Mouse (Mus musculus) MN1 (cell line): ENCODE results near the gene Vopp1.
"Not testable (repeated sequence)": the region's sequence is repeated elsewhere in the genome, so short reads cannot be mapped to it uniquely, and the experiment has no call there.

Source experiments
- DNase-seq: peaks from one replicate; pipeline ENCODE4 v3.0.0-alpha.2; 2016; ENCODE audit warnings: low spot score

Gene Vopp1

DNA sequence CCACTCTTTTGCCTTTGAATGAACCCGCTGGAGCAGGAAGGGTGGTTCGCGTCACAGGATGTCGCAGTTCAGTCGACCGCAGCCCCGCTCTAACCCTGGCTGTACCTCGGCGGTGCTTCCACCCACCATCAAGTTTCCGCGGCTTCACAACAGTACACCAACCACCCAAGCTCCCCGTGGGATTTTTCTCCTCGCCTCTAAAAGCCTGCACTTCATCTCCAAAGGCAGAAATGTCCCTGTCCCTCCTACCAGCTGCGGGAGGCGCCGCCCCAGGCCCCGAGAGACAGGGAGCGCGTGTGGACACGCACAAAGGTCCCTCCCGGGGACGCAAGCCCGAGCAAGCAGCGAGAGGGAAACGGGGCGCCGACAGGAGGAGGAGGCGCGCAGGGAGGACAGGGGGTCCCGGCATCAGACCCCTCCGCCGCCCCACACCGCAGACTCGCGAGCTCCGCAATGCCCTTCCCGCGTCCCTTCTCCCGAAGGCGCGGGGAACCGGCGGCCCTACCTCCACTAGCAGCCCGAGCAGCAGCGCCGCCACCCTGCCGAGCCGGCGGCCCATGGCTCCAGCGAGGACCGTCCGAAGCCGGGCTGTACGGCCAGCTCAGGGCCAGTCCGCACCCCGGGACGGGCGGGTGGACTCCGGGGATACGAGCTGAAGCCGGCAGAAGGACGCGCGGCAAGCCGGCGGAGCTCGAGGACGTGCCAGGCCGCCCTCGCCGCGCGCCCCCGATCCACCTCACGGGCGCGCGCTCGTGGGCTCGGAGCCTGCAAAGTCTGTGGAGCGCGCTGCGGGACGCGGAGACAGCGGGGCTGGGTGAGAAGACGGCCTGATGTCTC lies at the start of gene Vopp1:
Gene Vopp1 (minus strand): TSS at position 738 of the 837 bp plus-strand sequence.
- DNase-seq: no peak

DNA sequence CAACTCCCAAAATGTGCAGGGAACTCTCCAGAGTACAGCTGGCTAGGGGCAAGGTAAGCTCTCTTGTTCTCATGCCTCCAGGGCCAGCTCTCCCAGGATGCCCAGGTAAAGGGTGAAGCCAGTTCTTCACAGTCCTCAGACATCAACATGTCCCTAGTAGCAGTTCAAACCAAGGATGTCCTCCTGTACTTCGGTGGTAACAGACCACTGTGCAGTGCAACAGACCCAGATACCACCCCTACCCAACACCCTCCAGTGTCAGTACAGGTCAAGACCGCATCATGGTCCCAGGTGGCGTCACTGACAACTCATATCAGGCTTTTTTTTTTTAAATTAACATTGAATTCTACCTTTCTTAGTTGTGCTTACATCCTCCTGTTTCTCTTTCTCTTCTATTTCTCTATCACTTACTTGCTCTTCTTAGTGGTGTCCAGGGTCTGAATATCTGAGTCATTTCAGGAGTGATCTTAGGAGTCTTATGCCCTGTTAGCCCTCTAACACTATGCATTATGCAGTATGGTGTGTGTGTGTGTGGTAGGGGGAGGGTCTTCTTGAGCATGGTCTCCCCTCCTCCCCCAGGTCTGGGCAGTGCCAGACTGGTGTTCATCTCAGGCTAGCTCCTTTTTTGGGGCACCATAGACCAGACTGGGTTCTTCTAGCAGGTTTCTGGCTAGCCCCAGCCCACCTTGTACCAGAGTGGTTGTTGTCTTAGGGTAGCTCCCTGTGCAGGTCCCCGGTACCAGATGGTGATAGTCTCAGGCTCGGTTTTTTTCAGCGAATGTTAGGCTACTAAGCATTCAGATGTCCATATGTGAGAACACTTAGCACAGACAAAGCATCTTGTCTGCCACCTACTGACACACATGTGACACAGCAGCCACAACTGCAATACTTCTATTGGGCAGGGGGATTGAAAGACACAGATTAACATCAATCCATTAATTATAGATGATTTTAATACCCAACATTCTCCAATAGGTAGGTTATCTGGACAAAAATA lies 34.4 kb upstream of the Vopp1 start:
- no peak for DNase-seq

GRCm38 (mm10) chr6:57851177-57851576 lies 26.2 kb upstream of the Vopp1 start:
- not testable (repeated sequence) for DNase-seq

GRCm38 (mm10) chr6:57850286-57850685 lies 25.3 kb upstream of the Vopp1 start, which contains the start of gene Vmn1r21:
Vmn1r21 (minus strand) TSS chr6:57850343.
- no peak for DNase-seq

DNA sequence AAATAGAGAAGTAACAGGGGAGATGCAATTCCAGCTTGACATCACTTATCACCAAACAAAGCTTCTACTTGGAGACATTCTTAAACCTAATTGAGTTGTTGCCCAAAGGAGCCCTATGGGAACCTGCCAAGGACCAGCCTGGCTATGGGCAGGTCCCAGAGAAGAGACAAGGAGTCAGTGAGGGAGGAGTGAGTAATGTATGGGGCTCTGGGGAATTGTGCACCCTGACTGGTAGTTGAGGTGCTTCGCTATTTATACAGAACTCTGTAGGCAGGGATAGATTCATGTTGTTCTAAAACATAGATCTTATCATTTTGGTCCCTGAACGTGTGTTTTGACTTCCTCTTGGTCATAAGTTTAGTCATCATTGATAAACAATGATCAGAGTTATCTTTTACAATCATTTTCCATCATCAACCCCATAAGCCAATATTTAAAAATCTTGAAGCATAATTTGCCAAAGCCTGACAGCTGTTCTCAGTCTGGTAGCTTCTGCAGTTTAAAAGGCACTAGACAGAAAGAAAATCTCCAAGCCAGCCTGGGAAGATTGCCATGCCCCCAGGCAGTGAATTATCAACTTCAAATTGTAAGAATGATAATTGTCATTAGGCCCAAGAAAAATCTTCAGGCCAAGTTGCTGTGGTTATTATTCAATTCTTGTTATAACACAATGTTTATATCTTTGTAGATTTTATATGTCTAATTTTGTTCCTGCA lies 14.9 kb upstream of the Vopp1 start:
- no peak for DNase-seq

DNA sequence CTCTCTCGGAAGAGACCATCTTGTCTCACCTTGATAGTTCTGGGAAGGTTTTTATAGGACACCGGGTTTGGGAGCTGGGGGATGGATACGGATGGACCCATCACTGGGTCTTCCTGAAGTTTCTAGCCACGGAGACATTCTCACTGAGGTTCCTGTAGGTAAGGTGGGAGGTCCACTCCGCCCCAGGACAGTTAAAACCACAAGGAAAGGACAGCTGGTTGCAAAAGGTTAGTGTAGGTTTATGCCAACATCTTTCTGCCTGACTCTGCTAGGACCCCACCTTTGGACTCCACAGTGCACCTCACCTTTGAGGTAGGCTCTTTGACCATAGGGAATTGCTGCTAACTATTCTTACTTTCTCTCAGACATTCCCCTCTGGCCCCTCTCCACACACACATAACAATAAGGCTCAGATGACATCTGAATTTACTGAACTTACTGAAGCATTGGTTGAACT lies 328 bp upstream of the Vopp1 start:
- no peak for DNase-seq

GRCm38 (mm10) chr6:57823461-57823860 lies 1.5 kb downstream of the Vopp1 start:
- no peak for DNase-seq

- no peak for DNase-seq
These were observed 2.1 kb downstream of the Vopp1 start for GRCm38 (mm10) chr6:57822648-57823410.

GRCm38 (mm10) chr6:57814436-57814940 lies 10.5 kb downstream of the Vopp1 start:
- no peak for DNase-seq

GRCm38 (mm10) chr6:57811748-57812730 lies 12.9 kb downstream of the Vopp1 start:
- no peak for DNase-seq

DNA sequence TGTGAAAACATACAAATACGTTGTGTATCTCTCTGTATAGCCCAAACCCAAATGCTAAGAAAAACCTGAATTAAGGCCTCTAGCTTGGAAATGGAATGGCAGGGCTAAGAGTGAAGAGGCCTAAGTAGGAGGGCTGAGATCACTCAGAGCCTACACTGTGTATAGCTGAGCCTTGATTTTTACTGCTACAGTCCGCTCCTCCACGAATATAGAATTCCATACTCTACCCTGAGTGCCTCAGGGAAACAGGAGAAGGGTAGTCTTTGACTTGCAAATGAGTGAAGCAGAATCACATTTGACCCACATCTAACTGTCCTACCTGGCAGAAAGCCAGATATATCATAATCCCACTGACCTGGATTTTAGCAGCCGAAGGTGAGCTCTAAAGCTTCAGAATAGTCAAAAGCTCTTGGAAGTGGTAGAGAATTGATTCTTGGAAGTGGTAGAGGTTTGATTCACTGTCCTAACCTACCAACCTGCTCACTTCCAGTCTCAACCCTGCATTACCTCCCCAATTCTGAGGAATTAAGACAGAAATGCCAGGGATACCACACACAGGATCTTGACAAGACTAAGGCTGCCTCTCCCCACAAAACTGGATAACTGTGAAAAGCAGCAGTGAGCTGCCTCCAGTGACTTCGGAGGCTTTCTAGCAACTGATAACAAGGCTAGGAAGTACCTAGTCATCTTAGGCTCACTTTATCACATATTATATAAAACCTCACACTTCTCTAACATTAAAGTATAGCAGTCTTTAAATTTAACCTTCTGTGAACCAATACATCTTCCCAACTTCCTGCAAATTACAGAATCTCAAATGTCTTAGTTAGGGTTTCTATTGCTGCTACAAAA lies 19.5 kb downstream of the Vopp1 start:
- no peak for DNase-seq

GRCm38 (mm10) chr6:57803130-57803529 lies 21.8 kb downstream of the Vopp1 start:
- DNase-seq: no peak

GRCm38 (mm10) chr6:57798986-57799385 lies 26.0 kb downstream of the Vopp1 start:
- no peak for DNase-seq

GRCm38 (mm10) chr6:57796853-57797423 lies 28.0 kb downstream of the Vopp1 start:
- no peak for DNase-seq

GRCm38 (mm10) chr6:57795835-57796234 lies 29.1 kb downstream of the Vopp1 start:
- DNase-seq: no peak

- DNase-seq: not testable (repeated sequence)
These were observed 32.1 kb downstream of the Vopp1 start for GRCm38 (mm10) chr6:57792821-57793220.

- no peak for DNase-seq
These were observed 34.4 kb downstream of the Vopp1 start for GRCm38 (mm10) chr6:57790542-57790941.

DNA sequence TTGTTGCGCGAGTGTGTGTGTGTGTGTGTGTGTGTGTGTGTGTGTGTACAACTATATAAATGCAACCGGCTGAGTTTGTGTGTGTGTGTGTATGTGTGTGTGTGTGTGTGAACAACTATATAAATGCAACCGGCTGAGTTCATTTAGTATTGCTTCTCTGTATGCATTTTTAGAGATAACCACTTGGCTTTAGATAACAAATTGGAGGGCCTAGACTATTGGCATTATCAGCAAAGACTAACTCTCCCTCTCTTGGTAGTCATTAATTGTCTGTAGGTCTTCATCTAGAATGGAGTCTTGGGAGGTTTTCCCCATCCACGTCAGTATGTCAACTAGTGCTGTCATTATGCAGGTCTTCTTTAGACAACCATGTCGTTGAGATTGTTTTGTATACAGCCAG lies 37.6 kb downstream of the Vopp1 start:
- no peak for DNase-seq
